Mouse (Mus musculus) brain, adult 2 months (tissue): ENCODE results near the gene Pxmp2.
A peak's percentile ranks its signal among the peaks of the same experiment; 100 is the strongest.

Source experiments
- DNase-seq: peaks from one replicate; pipeline ENCODE4 v3.0.0; 2011; ENCODE audit warnings: low read depth, low spot score

Gene Pxmp2

DNA sequence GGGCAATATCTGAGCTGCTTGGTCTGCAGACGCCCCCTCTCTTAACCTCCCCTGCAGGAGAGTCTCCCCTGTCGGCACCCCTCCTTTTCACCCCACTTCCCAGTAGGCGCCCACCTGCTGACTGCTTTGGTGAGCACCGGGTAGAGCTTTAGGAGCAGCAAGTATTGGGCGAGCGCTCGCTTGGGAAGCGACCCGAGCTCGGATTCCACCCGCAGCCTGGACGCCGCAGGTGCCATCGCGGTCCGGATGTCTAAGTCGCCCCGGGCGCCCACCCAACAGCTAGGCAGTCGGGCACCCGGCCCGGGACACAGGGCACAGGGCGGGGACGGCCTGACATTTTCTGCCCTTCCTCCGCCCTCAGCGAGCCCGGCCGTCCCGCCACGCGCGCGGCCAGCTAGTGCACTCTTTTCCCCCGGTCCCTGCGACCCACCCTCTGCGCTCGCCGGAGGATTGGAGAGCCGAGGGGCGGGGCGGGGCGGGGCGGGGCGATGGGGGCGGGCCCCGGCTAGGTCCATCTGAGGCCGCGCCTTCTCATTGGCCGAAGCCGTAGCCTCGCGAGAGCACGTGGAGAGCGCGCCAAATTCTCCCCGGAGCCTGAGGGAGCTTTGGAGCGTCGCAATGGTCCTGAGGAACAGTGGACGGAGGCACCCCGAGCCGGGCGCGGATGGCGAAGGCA, at the start of gene Pxmp2, which contains the start of gene Pole:
TSS of gene Pxmp2 (minus strand) at position 417 of the 676 bp plus-strand sequence.
TSS of gene Pole (plus strand) at position 537 of the 676 bp plus-strand sequence.
- DNase-seq = peak; percentile 91

DNA sequence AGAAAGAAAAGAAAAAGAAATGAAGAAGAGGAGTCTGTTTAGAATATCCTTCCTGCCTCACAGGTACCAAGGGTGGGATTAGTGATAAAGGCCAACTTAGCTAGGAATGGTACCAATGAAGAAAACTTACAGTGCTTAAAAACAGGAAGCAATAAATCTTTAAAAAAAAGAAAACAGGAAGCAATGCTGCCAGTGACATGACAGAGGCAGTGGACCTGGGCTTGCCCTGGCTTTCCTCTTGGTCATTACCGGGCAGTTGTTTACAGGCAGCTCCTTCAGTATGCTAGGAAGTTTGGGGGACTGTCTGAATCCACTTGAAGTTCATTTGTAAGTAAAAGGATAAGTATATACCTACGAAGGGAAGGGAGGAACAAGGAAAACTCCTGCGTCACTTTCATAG, 44.5 kb upstream of the Pxmp2 start:
- no peak for DNase-seq

DNA sequence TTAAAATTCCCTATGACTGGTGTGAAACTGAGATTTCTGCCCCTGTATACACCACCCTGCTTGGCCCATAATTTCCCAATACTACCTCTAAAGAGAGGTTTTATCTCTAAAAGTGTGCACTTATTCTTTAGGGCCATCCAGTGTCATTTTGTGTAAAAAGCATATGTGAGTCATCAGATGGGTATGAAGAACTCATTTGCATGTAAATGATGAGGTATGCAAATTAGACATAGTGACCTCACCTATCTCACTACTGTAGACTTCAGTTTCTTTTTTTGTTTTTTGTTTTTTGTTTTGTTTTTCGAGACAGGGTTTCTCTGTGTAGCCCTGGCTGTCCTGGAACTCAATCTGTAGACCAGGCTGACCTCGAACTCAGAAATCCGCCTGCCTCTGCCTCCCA, 27.1 kb upstream of the Pxmp2 start:
- no peak for DNase-seq

DNA sequence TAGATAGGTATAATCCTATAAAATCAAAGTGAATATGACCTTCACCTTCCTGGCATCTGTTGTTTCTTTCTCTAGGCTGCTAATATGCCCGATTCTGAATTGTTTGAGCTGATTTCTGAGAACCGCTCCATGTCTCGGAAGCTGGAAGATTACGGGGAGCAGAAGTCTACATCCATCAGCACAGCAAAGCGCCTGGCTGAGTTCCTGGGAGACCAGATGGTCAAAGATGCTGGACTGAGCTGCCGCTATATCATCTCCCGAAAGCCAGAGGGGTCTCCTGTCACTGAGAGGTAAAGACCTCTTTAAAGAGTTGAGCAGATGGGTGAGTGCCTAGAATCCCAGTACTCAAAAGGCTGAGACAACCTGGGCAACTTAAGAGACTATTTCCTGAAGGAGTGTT, 22.9 kb upstream of the Pxmp2 start:
- peak; percentile 33 for DNase-seq

DNA sequence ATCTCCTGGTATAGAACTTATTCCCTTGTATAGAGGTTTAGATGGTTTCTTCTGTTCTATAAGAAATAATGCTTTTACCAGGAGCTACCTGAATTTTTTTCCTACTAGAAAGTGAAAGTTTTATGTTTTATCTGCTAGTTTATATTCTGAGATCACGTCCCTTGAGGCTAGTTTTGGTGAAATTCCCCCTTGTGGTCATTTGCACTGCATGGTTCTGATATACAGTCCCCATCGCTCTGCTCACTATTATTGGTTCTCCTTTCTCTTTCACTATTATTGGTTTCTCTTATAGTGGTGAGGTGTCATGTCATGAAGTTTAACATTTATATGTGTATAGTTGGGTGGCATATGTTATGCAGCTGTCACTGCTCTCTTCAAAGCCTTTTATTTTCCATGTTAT, 14.6 kb upstream of the Pxmp2 start:
- DNase-seq = no peak

DNA sequence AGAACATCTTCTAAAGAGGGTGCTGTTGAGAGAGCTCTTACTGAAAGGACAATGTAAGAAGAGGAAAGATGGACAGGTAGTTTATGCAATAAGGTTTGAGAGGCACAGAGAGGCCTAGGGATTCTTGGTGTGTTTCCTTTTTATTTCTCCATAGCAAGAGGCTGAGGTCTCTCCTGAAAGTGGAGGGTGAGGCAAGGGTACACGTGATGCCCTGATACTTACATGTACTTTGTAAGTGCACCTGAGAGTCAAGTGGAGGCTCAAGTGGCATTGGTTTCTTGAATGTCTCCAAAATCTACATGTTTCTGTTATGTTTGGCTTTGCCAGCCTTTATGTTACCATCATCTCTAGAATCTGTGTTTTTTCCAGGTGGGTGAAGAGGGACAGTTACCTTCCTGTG, 10.7 kb upstream of the Pxmp2 start:
- DNase-seq = no peak

DNA sequence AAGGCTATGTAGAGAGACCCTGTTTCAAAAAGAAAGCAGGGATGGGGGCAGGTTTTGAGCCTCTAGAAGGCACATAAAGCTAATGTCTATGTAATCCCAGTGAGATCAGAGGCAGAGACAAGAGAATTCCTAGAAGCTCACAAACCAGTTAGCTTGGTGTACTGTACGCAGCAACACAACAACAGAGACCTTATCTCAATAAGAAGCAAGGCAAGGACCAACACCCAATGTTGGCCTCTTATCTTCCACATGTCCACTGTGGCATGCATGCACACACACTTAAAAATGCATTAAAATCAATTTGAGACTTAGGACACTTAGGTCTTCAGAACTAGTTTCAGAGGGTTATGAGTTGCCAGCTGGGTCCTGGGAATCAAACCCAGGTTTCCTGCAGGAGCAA, 5.7 kb upstream of the Pxmp2 start:
- no peak for DNase-seq

DNA sequence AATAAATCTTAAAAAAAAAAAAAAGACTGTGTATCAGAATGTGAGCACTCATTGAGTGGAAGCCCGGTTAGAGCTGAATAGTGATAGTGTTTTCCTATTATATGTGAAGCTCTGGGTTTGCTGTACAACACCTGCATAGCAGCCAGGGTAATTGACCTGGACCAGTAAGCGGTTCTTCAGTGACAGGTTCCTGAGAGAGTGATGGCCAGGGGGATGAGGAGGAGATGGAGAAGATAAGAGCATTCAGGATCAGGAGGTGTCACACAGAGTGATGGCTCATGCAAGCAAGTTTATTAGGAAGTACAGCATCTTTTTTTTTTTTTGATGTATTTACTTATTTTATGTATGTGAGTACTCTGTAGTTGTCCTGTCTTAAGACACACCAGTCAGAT, 1.1 kb upstream of the Pxmp2 start:
- no peak for DNase-seq

DNA sequence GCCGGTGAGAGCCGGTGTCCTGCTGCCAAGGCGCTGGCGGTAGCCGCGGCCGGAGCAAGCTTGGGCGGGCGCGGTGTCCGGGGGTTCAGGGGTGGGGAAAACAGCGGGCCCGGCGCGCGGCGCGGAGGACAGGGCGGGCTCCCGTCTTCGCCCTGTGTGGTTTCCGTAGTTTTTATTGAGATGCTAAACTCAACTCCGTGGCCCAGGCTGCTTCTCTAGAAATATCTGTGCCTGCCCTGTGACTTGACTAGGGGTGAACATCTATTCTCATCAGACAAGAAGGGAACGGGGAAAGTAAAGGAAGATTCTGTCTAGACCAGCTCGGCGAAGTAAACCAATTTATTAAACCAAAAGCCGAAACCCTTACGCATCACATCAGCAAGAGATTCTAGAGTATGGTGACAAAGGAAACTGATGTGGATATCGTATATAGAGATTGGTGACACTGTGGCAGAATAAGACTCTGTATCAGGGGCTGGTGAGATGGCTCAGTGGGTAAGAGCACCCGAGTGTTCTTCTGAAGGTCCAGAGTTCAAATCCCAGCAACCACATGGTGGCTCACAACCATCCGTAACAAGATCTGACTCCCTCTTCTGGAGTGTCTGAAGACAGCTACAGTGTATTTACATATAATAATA, 579 bp upstream of the Pxmp2 start:
- DNase-seq = no peak

DNA sequence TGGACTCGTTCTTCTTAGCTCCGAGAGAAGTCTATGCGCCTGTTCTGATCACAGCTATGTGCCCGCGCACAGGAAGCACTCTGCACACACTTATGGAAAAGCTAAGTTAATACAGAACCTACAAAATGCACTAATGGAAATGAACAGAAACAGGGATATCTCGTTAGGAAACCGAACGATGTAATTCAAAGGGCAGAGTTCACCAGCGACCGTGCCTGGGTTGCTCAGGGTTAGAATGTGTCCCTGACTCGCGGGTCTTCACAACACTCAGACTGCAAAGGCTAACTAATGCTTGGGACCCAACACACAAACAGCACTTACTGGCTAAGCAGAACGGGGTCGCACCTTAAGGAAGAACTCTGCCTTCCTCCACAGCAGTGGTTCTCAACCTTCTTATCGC, 830 bp downstream of the Pxmp2 start:
- DNase-seq = no peak

DNA sequence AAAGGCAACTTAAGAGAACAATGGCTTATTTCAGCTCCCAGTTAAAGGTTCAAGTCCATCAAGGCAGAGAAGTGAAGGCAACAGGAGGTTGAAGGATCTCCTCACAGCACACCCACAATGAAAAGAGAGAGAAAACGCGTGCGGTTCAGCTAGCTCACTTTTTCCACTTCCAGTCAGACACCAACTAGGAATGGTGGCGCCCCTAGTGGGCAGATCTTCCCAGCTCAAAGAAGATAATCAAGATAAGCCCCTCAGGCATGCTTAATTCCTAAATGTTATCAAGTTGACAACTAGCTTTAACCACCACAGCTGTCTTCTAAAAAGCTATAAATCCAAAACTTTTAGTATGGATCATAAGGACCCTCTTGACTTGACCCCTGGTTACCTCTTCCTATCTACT, 1.4 kb downstream of the Pxmp2 start:
- DNase-seq = peak; percentile 37

DNA sequence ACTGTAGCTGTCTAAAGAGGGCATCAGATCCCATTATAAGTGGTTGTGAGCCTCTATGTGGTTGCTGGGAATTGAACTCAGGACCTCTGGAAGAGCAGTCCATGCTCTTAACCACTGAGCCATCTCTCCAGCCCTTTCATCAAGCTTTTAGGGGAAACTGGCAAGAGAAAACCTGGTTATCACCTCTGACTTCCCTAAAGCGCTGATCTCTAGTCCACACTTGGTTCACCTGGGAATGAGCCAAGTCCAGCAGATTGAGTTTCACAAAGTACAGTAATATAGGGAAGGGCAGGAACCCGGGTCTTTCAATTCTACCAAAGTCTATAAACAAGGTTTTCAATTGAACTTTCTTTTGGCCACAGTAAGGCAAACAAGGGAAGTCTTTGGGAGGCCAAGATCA, 4.0 kb downstream of the Pxmp2 start:
- no peak for DNase-seq

DNA sequence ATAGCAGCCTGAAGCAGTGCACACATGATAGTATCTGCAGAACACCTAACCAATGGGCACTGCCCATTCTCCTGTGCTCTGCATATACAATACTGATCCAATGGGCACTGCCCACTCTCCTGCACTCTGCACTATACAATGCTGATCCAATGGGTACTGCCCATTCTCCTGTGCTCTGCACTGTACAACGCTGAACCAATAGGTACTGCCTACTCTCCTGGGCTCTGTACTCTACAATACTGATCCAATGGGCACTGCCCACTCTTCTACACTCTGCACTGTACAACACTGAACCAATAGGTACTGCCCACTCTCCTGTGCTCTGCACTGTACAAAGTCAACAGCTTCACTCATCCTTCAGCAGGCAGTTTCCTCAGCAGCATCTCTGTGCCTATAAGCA, 9.1 kb downstream of the Pxmp2 start:
- DNase-seq = no peak

DNA sequence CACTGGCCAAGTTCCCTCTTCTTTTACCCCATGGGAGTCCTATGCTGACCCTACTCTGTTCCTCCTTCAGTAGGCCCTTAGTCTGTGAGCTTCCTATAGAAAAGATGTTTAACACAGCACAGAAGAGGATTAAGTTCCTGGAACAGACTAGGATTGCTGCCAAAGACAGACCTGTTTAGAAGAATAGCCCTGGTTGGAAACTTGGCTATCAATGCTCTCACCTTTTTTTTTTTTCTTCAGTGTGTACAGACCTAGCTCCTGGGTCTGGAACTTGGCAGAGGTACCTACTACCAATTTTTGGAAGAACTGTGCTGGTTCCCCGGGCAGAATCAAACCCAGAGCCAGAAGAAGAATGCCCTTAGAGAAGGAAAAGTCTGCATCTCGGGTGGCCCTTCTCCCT, 9.6 kb downstream of the Pxmp2 start:
- DNase-seq = no peak

DNA sequence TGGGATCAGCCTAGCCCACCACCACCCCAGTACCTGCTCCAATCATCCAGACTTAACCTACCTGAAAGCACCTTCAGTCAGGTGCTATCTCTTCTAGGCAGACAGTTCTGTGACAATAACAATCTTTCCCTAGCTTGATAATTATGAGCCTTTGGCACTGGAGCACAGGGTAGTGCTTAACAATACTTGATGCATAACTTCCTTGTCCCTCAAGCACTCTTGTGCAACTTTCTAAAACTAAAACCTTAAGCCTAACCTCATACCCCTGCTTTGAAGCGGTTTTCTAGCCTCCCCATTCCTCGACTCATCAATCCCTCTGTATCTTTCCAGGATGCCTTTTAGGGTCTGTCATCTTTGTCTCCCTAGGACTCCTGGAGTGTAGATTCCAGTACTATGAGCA, 11.1 kb downstream of the Pxmp2 start:
- no peak for DNase-seq

DNA sequence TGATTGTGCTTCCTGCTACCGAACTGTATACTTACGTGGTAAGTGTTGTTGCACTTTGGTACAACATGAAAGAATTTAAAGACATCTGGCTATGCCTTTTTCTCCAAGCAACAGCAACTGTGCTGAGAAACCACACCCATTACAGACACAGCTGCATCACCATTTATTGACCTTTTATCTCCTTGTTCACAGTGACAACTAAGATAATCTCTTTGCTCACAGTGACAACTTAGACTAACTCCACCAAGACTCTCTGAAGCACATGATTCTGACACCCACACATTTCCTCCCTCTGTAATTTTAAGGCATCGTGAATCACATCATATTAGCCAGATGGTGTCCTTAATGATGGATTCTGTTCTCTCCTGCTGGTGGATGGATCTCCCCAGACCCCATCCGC, 11.8 kb downstream of the Pxmp2 start:
- peak; percentile 40 for DNase-seq

DNA sequence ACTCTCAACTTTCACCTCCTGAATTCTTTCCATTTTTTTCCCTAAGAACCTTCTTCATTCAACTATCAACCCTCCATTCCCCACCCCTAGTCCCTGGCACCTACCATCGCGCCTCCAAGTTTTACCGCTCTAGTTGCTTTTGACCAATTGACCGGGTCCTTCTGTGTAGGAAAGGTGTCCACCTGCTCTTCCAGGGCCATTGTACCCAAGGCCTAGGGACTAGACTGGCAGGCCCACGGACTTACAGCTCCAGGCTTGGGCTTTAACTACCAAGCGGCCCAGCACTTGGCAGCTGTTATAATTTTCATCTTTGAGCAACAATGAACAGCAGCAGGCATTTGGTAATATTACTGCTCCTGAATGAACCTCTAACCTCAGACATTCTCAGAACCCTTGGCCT, 15.7 kb downstream of the Pxmp2 start:
- no peak for DNase-seq

DNA sequence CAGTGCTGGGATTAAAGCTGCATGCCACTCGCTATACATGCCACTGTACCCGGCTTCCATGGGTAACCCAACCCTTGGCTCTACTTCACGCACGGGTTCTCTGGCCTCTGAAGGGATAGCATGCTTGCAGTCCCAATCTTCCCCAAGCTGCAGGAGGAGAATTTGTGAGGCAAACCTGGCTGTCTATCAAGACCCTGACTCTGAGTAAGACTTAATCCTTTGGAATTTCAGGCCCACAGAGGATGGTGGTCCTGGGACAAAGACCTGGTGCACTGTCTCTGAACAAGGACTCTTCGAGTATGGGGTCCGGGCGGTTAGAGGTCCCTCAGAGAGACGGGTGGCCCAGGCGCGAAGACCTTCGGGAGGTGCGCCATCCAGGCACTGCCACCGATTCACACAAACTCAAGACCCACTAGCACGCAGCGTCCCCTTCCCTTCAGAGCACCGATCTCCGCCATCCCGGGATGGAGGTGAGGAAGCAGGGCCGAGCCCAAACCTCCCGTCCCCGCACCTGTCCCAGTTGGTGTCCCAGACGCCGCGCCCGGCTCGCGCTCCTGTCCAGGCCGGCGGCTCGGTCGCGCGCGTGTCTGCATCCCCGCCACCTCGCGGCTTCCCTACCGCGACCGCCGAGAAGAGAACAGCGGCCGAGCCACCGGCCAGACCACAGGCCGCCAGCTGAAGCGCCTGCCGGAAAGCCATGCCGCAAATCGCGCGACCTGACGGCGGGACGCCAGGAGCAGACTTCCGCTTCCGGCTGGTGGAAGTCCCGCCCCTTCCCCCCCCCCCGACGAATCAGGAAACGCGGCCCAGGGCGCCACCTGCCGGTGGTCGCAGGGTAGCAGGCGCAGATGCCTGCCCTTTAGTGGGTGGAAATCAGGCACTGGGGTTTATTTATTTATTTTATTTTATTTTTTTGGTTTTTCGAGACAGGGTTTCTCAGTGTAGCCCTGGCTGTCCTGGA, 16.6 kb downstream of the Pxmp2 start, which contains the start of gene Pgam5:
TSS of gene Pgam5 (minus strand) at position 773 of the 961 bp plus-strand sequence.
- peak; percentile 95 for DNase-seq

DNA sequence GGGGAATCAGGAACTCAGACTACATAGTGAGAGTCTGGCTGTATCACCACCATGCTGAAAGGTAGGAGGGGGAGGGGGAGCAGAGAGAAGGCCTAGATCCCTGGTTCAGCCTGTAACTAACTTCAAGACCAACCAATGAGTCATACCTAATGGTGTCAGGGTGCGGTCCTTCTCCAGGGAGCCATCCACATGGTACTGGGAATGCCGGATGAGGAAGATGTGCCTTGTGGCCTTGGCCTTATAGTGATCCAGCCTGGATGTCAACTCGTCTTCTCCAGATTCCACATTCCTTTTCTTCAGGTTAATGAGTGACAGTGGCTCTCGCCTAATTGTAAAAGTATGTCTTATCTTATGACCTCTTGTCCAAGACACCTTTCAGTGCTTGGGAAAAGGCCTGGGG, 19.0 kb downstream of the Pxmp2 start:
- no peak for DNase-seq

DNA sequence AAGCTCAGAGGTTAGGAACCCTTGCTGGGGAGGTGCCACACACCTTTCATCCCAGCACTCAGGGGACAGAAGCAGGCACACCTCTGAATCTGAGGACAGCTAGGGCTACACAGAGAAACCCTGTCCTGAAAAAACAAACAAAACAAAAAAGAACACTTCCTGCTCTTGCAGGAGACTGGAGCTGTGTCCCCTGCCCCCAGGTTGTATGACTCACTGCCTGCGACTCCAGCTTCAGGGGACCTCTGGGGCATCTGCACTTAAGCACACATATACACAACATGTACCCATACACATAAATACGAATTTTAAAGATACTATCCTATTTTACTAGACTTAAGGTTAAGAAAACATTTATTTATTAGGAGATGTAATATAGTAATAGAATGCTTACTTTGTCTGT, 41.9 kb downstream of the Pxmp2 start:
- no peak for DNase-seq

DNA sequence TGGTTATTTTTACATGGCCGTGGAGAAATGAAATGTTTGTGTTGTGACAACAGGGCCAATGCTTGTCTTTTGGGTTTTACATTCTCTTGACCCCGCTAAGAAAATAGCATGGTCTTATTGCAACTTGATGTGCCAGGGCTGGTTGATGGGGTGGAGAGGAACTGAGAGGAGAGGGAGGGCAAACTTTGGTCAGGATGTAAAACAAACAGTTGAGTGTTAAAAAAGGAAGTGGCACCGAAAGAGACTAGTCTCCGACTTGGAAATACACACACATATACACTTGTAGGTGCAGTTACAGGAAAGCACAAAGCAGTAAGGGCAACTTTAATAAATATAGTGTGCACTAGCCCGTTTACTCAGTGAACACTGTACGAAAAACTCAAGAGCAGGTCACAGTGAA, 53.6 kb downstream of the Pxmp2 start:
- DNase-seq = no peak

DNA sequence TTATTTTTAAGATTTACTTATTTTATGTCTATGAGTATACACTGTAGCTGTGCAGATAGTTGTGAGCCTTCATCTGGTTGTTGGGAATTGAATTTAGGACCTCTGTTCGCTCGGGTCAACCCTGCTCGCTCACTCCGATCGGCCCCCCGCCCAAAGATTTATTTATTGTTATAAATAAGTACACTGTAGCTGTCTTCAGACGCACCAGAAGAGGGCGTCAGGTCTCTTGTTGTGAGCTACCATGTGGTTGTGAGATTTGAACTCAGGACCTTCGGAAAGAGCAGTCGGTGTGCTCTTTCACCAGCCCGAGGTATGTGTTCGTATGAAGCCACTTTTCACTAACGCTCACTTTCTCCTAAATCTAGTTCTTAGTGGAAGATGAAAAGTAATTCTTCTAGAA, 54.3 kb downstream of the Pxmp2 start:
- no peak for DNase-seq
